Mouse (Mus musculus) thymus, adult 18-20 months (tissue): ENCODE measurements around the gene Midn.
A peak's percentile ranks its signal among the peaks of the same experiment; 100 is the strongest.

Source experiments
- DNase-seq, 2 experiments: peaks; one replicate each; pipeline ENCODE4 v3.0.0; 2022; ENCODE audit warnings: mixed read lengths in 2 of 2

The Midn gene

DNA sequence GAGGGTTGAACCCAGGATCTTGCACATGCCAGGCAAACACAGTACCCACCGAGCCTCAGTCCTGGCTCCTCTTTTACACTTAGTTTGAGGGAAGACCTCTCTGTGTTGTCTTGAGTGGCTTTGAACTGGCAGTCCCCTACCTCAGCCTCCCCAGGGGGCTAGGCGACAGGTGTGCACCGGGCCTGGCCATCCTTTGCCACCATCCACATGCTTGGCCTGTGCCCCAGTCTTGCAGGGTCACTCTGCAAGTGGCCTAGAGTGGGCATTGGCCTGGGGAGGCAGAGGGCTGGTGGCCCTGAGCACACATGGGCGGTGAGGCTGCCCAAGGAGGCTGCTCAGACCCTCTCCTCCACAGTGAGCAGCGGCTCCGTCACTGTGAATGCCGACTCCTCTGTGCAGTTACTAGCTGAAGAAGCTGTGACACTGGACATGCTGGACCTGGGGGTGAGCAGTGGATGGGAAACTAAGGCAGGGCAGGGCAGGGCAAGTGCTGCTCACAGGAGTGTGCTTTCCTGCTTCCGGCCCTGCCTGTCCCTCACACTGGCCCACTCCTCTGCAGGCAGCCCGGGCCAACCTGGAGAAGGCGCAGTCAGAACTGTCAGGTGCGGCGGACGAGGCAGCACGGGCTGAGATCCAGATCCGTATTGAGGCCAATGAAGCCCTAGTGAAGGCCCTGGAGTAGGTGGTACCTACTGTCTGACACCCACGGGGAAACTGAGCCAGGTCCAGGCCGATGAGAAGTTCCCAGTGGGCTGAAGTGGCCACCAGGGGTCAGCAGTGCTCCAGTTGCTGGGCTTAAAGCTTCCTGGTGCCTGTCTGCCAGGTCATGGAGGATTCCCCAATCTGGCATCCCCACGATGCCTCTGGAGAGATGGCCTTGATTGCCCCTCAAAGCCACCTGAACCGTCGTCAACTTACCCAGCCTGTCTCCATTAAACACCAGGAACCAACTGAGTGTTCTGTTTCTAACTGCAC lies 2.9 kb upstream of the Midn start:
- peak; percentile 57 to 64 for DNase-seq

DNA sequence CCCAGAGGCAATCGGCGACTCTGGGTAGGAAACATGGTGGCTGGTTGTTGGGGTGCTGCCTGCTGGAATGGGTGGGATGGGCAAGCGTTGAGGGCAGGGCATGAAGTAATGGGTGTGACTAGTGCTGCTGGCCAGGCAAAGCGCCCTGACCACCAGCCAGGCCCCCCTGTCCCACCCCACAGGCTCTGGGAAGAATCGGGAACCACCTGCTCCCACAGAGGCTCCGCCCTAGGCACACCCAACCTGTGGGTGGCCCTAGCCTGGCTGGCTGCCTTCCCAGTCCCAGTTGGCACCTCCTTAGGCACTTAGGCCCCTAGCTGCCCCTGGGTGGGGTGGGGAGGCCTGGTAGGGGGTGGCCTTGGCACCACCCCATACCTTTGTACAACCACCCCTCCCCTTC lies 2.2 kb upstream of the Midn start:
- DNase-seq = peak in 1 of 2 experiments; percentile 52

GRCm38 (mm10) chr10:80146568-80147011 lies 1.5 kb upstream of the Midn start:
- DNase-seq = no peak

DNA sequence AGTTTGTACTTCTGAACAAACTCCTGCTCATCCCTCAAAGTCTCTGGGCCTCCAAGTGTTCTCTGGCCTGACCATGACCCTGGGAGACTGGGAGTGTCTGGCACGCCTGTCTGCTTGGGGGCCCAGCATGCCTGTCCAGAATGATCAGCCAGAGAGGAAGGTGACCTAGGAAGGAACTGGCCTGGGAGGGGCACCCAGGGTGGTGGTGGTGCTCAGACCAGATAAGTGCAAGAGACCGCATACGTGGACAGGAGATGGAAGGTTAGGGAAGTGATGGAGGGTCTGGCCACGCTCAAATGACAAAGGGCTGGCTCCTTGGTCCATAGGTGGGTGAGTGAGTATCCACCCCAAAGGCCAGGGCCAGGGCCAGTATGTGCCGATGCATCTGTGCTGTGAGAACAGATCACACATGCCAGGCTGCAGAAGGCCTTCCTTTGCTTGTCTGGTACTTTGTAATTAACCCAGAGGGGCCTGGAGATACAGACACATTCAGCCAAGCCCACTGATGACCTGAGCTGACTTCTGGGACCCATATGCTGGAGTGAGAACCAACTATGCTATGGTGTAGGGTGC lies 840 bp upstream of the Midn start:
- no peak for DNase-seq

GRCm38 (mm10) chr10:80148610-80149290 lies 678 bp downstream of the Midn start:
- peak; percentile 88 for DNase-seq

DNA sequence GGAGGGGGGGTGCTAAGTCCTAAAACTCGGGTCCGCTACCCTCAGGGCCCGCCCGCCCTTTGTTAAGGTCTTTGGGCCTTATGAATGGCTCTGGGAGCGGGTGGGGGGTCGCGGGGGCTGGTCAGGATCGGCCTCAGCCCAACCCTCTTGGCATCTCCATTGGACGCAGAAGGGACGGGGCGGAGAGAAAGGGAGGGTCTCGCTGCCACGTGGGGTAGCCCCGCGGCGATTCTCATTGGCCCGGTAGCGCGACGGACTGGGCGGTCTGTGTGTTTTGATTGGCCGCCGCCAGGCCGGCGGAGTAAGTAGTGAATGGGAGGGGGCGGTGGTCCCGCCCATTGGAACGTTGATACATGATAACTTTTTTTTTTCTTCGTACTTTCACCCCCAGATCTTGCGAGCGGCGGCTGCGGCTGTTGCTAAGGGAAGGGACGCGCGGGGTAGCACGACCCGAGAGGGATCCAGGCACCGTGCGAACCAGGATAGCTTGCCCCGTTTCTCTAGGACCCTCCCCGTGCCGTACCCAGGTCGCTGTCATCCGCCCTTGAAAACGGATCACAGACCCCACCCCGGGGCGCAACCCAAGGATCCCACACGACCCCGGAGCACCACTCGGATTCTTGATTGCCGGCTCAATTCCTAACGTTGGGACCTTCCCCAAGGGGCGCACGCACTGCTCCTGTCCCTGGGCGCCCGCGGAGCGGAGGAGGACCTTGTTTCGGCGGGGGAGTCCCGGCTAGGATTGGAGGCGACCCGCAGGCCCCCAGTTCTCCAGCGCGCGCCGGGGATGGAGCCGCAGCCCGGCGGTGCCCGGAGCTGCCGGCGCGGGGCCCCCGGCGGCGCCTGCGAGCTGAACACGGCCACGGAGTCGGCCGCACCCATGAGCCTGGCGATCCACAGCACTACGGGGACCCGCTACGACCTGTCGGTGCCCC lies 1.5 kb downstream of the Midn start:
- DNase-seq = peak; percentile 98 to 99

- DNase-seq = peak; percentile 71 to 77
These were observed 2.4 kb downstream of the Midn start for GRCm38 (mm10) chr10:80150226-80151210.

DNA sequence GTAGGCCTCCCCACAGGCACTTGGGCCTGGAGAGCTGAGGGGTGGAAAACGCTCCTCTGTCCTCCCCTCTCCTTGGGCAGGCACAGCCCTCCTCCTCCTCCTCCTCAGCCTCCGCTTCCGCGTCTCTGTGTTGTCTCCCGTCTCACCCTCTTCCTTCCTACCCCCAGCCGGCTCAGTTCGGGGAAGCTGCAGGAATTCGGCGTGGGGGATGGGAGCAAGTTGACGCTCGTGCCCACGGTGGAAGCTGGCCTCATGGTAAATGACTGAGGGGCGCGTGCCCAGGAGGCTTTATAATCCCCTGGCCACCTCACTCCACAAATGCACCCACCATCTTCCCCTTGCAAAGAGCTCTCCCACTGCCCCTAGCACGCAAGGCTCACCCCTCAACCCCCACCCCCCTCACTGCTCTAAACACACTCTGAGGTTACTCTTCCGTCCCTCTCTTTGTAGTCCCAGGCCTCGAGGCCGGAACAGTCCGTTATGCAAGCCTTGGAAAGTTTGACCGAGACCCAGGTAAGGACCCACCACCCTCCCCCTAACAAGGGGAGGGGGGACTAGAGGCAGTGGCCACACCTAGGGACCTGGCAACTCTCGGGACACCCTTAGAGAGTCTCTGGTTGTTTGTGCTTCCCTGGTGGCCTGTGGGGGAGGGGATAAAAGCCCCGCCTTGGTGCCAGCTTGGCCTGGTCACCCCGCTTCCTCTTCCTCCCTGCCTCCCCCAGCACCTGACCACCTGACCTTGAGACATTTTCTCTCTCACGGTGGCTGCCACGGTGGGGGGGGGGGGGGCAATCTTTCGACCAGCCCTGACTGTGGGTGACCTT lies 3.4 kb downstream of the Midn start:
- peak; percentile 67 to 78 for DNase-seq

- DNase-seq = peak in 1 of 2 experiments; percentile 51
These were observed 4.2 kb downstream of the Midn start for GRCm38 (mm10) chr10:80152071-80152872.

DNA sequence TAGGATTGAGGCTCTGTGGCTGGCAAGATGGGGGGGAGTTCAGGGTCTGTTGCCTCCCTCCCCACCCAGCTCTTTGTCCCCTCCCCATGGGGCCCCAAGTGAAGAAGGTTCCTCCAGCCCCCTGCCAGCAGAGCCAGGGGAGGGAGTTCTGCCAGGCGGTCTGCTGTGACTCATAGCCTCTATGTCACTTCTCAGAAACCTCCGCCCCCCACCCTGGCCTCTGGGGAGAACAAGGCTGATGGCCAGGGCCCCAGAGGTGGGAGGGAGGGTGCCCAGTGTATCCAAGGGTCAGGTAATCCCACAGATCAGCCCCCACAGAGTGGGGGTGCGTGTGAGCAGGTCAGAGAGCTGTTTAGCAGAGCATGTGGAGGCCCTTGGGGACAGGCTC lies 4.8 kb downstream of the Midn start:
- peak in 1 of 2 experiments; percentile 52 for DNase-seq

DNA sequence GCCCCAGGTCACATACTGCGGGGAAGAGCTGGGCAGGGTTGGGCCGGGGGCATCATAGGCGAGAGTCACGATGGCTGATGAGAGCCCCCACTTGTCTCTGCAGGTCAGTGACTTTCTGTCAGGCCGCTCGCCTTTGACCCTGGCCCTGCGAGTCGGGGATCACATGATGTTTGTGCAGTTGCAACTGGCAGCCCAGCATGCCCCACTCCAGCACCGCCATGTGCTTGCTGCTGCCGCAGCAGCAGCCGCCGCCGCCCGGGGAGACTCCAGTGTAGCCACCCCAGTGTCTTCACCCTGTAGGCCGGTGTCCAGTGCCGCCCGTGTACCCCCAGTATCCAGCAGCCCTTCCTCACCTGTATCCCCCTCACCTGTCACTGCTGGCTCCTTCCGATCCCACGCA lies 5.6 kb downstream of the Midn start:
- no peak for DNase-seq

DNA sequence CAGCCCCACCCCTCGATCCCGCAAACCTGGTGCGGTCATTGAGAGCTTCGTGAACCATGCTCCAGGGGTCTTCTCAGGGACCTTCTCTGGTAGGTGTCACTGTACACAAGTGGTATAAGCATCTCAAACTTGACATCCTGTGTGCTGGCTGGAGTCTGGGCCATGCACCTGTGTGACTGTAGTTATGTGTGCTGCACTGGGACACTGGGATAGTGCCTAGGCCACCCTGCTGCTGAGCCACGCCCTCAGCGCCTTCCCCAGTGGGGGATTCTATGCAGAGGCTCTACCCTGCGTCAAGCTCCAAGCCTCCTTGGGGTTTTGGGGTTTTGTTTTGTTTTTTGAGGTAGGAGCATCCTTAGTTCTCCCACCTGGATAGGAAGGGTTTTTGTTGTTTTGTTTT lies 6.3 kb downstream of the Midn start:
- no peak for DNase-seq

DNA sequence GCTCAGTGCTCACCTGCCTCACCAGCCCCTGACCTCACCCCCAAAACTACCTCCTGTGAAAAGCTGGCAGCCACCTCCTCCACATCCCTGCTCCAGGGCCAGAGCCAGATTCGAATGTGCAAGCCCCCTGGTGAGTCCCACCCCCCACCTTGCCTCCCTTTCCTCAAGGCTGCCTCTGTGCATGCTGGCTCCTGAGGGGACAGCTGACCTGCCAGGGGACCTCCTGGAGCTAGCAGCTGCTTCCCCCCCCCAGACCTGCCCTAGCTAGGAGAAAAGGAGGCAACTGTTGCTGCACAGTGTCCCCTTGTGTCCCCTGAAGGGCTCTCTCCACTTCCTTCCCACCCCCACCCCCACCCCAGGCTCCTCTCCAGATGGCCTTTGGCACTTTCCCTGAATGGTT lies 7.2 kb downstream of the Midn start:
- no peak for DNase-seq

DNA sequence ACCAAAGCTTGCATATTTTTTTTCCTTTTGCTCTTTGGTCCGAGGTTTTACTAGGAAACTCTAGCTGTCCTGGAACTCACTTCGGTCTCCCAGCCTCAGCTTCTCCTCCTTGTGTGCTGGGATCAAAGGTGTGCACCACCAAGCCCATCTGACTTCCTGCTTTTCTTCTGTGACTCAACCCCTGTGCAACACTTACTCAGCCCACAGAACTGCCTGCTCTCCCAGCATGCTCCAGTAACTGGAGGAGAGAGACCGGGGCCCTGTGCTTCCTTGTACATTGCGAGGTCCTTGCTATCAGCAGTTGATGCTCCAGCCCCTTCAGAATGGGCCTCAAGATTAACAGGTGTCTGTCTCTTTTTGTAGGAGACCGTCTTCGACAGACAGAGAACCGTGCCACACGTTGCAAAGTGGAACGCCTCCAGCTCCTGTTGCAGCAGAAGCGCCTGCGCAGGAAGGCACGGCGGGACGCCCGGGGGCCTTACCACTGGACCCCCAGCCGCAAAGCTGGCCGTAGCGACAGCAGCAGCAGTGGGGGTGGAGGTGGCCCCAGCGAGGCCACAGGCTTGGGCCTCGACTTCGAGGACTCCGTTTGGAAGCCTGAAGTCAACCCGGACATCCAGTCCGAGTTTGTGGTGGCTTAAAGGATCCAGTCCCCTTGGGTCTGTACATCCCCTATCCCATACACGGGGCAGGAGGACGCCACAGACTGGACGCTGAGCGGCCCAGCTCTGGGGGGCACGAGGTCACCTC lies 8.1 kb downstream of the Midn start:
- no peak for DNase-seq

- no peak for DNase-seq
These were observed 8.6 kb downstream of the Midn start for GRCm38 (mm10) chr10:80156752-80157053.

- no peak for DNase-seq
These were observed 9.3 kb downstream of the Midn start for GRCm38 (mm10) chr10:80157141-80157929.

DNA sequence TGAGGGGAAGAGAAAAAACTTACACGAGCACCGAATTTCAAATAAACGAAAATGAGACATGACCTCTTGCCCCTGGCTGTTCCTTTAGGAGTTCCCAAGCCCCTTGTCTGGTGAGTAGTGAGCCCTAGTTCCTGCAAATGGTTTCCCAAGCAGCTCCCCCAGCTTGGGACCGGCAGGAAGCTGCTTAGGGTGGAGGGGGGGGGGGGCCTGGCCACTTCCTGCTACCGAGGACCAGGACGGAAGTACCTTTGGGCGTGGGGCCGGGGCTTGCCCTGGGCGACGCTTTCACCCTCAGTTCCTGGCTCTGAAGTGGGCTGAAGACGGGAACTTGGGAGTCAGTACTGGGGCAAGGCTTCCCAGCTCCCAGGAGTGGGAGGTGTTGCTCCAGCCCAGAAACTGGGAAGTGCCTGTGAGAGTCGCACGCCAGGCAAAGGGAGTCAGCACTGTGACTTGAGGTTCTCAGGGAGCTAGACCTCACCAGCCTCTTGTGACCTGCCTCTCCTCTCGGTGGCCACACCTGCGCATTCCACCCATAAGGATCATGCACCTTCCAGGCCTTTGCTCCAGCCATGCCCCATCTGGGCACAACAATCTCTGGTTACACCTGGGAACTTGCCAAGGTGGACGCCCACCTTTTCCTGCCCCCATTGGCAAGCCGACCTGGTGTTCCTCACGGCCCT lies 10.4 kb downstream of the Midn start:
- peak; percentile 64 to 76 for DNase-seq
